Mouse (Mus musculus) mouse embryonic stem cell (cell line): Measurements from ENCODE around the gene Rinl.

ENCODE experiments used
- in situ Hi-C, 2 experiments: fragments of 300-500 bp; cut with MboI; formaldehyde crosslinking; loops; 1 replicate in 1 of 2; 3 replicates in 1 of 2; pipeline ENCODE4 v1.14.3; 2019 to 2020; ENCODE audit warnings: low sequenced_read_pairs in 2 of 2, low pct_unique_long_range_greater_than_20kb in 1 of 2, mixed read lengths in 1 of 2; ENCODE audit not compliant: unreplicated experiment in 1 of 2

The Rinl gene

GRCm38 (mm10) chr7:28788307-28789195 is at the start of gene Rinl:
Gene Rinl (plus strand): TSS chr7:28788969.
- in situ Hi-C loops, result no loop called here

GRCm38 (mm10) chr7:28739829-28740228 is 48.9 kb upstream of the Rinl start:
- in situ Hi-C loops, result no loop called here

- in situ Hi-C loops, result no loop called here
These were observed 47.8 kb upstream of the Rinl start for GRCm38 (mm10) chr7:28740949-28741348.

- in situ Hi-C loops, result no loop called here
These were observed 47.4 kb upstream of the Rinl start for GRCm38 (mm10) chr7:28741368-28741708.

GRCm38 (mm10) chr7:28741709-28742438 is 46.9 kb upstream of the Rinl start, which contains the start of the genes Mrps12 and Sars2:
Gene Mrps12 (minus strand): TSS chr7:28741820.
Gene Sars2 (plus strand): TSS chr7:28741992.
- in situ Hi-C loops, result no loop called here

GRCm38 (mm10) chr7:28749935-28750334 is 38.8 kb upstream of the Rinl start:
- in situ Hi-C loops, result no loop called here

GRCm38 (mm10) chr7:28756079-28756478 is 32.7 kb upstream of the Rinl start, which contains the start of gene Ccer2:
Gene Ccer2 (plus strand): TSS chr7:28756174.
- in situ Hi-C loops, result no loop called here

- in situ Hi-C loops, result no loop called here
These were observed 30.1 kb upstream of the Rinl start for GRCm38 (mm10) chr7:28758623-28759022.

- in situ Hi-C loops, result no loop called here
These were observed 26.9 kb upstream of the Rinl start for GRCm38 (mm10) chr7:28761907-28762306.

- in situ Hi-C loops, result no loop called here
These were observed 23.6 kb upstream of the Rinl start for GRCm38 (mm10) chr7:28765211-28765610.

GRCm38 (mm10) chr7:28766173-28766879 is 22.4 kb upstream of the Rinl start, which contains the start of gene Sirt2:
Gene Sirt2 (plus strand): TSS chr7:28766735.
- in situ Hi-C loops, result no loop called here

- in situ Hi-C loops, result no loop called here
These were observed 21.9 kb upstream of the Rinl start for GRCm38 (mm10) chr7:28766910-28767309.

GRCm38 (mm10) chr7:28767462-28767965 is 21.3 kb upstream of the Rinl start, which contains the start of gene Nfkbib:
Gene Nfkbib (minus strand): TSS chr7:28767512.
- in situ Hi-C loops, result no loop called here

GRCm38 (mm10) chr7:28769414-28769958 is 19.3 kb upstream of the Rinl start:
- in situ Hi-C loops, result no loop called here

- in situ Hi-C loops, result no loop called here
These were observed 18.5 kb upstream of the Rinl start for GRCm38 (mm10) chr7:28770309-28770708.

- in situ Hi-C loops, result no loop called here
These were observed 16.9 kb upstream of the Rinl start for GRCm38 (mm10) chr7:28771867-28772266.

GRCm38 (mm10) chr7:28773163-28773562 is 15.6 kb upstream of the Rinl start:
- in situ Hi-C loops, result no loop called here

GRCm38 (mm10) chr7:28774164-28774563 is 14.6 kb upstream of the Rinl start:
- in situ Hi-C loops, result no loop called here
